10 mouse cellular contexts compared by ENCODE assay signal in the genomic region with DNA sequence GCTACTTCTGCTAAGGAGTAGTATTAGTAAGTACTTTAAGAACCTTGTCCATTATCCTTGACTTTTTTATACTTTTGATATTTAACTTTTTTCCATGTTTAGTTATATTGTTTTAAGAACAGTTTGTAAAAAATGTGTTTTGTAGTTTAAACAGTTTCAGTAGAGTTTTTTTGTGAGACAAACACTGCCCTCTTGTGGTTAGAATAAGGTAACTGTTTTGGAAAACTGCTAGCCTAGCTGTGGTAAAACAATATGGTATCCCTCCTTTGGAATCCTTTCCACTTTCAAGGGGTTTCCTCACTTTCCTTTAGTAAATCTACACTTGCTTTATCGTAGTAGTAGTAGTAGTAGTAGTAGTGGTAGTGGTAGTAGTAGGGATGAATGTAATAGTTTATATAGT. TPM values are rescaled to one million over a fixed set of nuclear protein-coding genes. Genes with fewer than 3 reads are reported as not detected.
A peak's percentile ranks its signal among the peaks of the same experiment; 100 is the strongest.
DNase-seq lines count a peak whose midpoint lies in the region; TF ChIP-seq lines count a peak whose summit lies in the region.
"Had no signal": no experiment of that assay in that cellular context is flagged by ENCODE, and none has a peak within 500 bp of the region (broad histone marks: within the 10 kb centered on the region; RNA-seq: fewer than 3 reads in every experiment).

No protein-coding gene starts in this region.

- H3K4me1 ChIP-seq in E14TG2a.4 (replicated peaks; ENCODE audit: low read depth, low read length): peaks cover 73% of the 10 kb centered on the region

- H3K36me3 ChIP-seq in E14TG2a.4 (ENCODE audit: insufficient read depth, low read length): peaks cover 52% of the 10 kb centered on the region

- DNase-seq in layer of hippocampus, adult 2 months (ENCODE audit: low spot score in 2 of 2): no peak
- DNase-seq in layer of hippocampus, adult 9-10 months (ENCODE audit: low spot score): no peak
- DNase-seq in CD4-positive helper T cell, adult 2 months (ENCODE audit: low read depth, low spot score): peak; percentile 37
- DNase-seq in induced T-regulatory cell, adult 2 months (ENCODE audit: low read depth): peak; percentile 71
- no peak for DNase-seq in adrenal gland, adult (ENCODE audit: inconsistent age in 2 of 2, low spot score in 1 of 2)
- no peak for DNase-seq in ovary, postnatal 14 days (ENCODE audit: low spot score)
- DNase-seq: heart, postnatal 10 days; thymus, adult 18-20 months had no signal

- peak; percentile 76 for TF ChIP-seq CTCF in layer of hippocampus, adult 2 months (conservative IDR thresholded peaks at IDR 0.05)
- peak; percentile 58 for TF ChIP-seq CTCF in E14TG2a.4 (conservative IDR thresholded peaks at IDR 0.05; ENCODE audit: low read length)

- no peaks in the 10 kb centered on the region for H3K9me3 ChIP-seq in E14TG2a.4 (ENCODE audit: low read length)

- no peak overlapping the region for H3K4me3 ChIP-seq in layer of hippocampus, adult 2 months
- H3K4me3 ChIP-seq in E14TG2a.4 (replicated peaks; ENCODE audit: low read length): no peak overlapping the region
- H3K4me3 ChIP-seq: erythroblast, embryonic 14.5 days had no signal

- no peak overlapping the region for H3K27ac ChIP-seq in layer of hippocampus, adult 2 months

- H3K27me3 ChIP-seq in E14TG2a.4 (ENCODE audit: insufficient read depth, low read length): no peaks in the 10 kb centered on the region

RNA-seq across cellular contexts. Expression of gene Asxl2, which starts 11.2 kb away (rescaled TPM):
- total RNA-seq in layer of hippocampus, adult 2 months (2021): 10 to 100 TPM; 32.6 to 34.3 TPM

Comparison
In these comparisons a context has a peak if more than half of its experiments do, and no peak if none do; other contexts are left out.
1. DNase-seq: peak in CD4-positive helper T cell, adult 2 months (single experiment) and induced T-regulatory cell, adult 2 months (single experiment); none in layer of hippocampus, adult 2 months (0 of 2), layer of hippocampus, adult 9-10 months (single experiment), adrenal gland, adult (0 of 2) and ovary, postnatal 14 days (single experiment).